Mouse (Mus musculus) liver, adult 2 months (tissue): ENCODE measurements around the gene Slc10a4.

Experiments
- CTCF ChIP-seq: fragments of 200-500 bp; IDR thresholded peaks from 2 replicates; pipeline ENCODE4 v1.5.1; 2011; ENCODE audit warnings: low read depth, low read length, control low read depth
- POLR2A ChIP-seq: fragments of 200-500 bp; IDR thresholded peaks from 2 replicates; pipeline ENCODE4 v1.6.1; 2011; ENCODE audit warnings: low read length, control low read depth; ENCODE audit not compliant: insufficient read depth; ENCODE audit errors: extremely low read depth

GRCm38 (mm10) chr5:72989756-72990155 is 16.9 kb upstream of the Slc10a4 start:
- no peak for TF ChIP-seq CTCF
- TF ChIP-seq POLR2A: no peak
